Mouse (Mus musculus): ENCODE data around the gene Vasp.
"Not testable (repeated sequence)": the region's sequence is repeated elsewhere in the genome, so short reads cannot be mapped to it uniquely, and the experiment has no call there.

Vasp gene

DNA sequence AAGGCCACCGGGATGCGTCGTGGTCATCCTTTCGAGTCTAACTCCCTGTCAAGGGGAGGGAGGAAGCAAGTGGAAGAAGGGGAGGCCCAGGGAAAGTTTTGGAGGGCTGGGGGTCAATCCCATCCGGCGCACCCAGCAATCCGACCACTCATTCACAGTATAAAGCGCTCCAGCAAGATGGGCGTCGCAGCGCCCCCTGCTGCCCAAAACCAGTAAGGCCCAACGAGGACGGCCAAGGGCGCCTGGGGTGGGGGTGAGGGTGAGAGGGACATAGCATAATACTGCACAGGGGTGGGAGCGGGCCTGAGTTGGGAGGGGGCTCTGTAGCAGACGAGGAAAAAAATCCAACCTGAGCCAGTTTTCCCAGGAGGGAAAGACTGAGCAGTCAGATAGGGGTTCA lies 32.2 kb upstream of the Vasp start:
- peak; percentile 66 to 70 for DNase-seq (ENCODE audit: low spot score in 2 of 2)

DNA sequence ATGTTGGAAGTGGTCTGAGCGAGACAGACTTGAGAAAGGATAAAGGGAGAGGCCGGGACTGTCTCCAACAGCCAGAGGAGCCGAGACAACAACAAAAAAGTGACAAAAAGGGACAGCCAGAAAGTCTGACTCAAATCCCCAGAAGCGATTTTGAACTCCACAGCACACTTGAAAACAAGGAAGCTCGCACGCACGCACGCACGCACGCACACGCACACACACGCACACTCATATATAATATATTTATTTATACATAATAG lies 31.4 kb upstream of the Vasp start:
- no peak for DNase-seq (ENCODE audit: low spot score in 2 of 2)

DNA sequence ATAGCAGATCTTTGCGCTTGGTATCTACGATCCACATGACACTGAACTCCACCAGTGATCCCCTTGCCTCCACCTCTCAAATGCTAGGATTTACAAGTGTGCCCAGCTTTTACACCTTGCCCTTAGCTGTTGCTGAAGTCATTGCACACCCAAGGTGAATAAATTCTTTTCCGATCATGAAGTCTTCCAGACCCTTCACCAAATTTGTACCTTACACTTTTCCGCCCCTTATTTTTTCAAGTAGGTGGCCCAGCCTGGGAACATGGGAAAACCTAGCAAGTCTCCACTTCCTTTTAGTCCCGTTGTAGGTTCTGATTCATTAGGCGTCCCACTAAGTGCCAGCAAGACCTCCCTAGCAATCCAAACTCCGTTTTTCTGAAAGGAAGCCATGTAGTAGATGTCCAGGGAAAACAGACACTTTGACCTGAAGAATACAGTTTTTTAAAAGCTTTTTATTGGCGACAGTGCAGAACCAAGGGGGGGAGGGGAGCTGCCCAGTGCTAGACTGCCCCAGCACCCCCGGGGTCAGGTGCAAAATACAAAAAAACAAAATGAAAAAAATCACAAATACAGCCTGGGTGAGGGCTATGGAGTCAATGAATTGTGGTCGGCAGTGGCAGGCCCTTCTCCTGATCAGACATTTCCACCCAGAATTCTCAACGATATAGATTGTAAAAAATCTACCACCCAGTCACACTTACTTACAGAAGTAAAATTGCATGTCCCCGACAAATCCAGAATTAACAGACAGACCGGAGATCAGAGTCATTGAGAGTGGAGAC lies 30.8 kb upstream of the Vasp start:
- no peak for DNase-seq (ENCODE audit: low spot score in 2 of 2)

DNA sequence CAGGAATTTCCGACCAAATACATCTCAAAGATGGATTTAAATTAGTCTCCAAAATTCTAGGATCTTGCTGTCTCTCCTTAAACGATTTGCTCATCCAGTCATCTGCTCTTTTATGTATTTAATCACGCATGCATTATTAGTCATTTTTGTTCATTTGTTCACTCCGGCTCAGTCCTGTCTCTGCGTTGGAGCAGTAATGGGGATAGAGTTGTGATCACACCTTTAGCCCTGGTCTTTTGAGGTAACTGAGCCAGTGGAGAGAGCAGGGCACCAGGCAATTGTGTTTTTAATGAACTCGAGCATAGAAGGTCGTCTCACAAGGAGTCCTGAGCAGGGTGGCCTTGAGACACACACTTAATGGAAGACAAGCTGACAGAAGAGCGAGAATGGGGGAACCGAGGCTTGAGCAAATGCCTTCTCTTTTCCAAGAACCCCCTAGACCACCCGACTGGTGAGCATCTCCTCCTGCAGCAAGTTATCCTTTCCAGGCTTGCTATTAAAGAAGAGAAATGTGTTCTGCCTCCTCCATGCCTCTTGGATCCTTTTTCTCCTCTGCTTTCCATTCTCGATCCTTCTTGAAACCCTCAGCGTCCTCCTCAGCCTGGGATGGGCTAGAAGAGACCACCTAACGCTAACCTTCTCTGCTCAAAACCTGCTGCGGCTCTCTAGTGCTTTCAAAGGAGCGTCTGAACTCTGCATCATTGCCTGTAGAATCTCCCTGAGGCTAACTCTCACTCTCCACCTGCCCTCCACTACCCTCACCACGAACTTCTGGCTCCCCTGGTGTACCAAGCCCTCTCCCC lies 30.0 kb upstream of the Vasp start:
- DNase-seq (ENCODE audit: low spot score in 2 of 2), result no peak

DNA sequence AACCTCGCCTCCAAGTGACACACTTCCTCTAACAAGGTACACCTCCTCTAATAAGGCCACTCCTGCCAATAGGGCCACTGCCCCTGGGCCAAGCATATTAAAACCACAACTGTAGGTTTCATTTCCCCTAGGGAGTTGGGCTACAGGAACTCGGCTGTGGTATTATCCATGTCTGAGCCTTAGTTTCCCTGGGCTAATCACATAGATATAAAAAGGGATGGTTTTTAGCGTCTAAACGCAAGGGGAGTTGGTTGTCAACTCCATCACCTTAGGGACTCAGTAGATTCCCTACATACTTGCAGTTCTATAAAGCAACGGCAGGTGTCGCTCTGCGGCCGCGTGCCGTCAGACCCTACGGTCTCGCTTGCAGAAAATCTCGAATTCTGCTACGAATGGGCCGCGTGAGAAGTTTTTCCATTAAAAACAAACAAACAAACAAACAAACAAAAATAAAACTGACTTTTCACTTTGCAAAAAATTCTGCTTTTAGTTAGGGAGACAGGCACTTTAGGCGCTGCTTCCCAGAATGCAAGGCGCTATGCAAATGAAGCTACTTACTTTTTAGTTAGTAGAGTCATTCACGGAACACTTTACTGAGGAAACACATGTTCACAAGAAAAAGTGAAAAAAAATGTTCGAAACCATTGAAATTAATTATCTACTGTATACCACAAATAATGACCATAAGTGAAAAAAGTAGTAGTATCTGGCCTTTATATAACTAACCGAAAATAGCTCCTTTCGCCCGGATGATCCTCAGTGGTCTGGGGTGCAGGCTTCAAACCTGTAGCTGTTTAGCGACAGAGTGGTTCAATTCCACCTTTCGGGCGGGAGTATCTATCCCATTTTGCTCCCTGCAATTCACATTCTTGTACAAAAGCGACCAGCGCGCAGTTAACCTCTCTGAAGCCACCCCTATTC lies 29.1 kb upstream of the Vasp start:
- DNase-seq (ENCODE audit: low spot score in 2 of 2), result peak; percentile 75 to 82

DNA sequence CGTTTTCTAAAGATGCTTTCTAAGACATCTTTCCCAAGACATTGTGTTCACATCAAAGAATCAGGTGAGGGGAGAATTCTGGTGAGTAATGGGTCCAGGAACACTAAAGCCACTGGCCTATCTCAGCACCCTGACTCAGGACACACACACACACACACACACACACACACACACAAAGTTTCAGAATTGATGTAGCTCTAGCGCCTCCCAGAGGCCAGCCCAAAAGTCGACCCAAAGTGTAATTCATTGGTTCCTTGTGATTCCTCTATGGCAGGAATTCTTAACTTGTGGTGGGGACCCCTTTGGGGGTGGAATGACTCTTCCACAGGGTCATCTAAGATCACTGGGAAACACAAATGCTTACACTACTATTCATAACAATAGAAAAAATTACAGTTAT lies 27.6 kb upstream of the Vasp start:
- peak in 1 of 2 experiments; percentile 54 for DNase-seq (ENCODE audit: low spot score in 2 of 2)

DNA sequence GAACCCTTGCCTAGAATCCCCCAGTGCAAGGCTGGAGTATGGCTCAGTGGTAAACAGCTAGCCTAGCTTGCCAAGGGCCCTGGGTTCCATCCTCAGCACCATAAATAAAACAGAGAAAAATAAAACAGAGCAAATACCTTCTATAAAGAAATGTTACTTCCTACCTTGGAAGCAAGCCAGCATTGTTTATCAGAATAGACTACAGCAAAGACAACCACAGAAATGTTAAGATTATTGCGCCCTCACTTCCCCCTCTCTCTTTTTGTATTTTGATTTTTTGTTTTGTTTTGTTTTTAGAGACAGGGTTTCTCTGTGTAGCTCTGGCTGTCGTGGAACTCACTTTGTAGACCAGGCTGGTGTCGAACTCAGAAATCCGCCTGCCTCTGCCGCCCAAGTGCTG lies 26.2 kb upstream of the Vasp start:
- DNase-seq (ENCODE audit: low spot score in 2 of 2), result no peak

DNA sequence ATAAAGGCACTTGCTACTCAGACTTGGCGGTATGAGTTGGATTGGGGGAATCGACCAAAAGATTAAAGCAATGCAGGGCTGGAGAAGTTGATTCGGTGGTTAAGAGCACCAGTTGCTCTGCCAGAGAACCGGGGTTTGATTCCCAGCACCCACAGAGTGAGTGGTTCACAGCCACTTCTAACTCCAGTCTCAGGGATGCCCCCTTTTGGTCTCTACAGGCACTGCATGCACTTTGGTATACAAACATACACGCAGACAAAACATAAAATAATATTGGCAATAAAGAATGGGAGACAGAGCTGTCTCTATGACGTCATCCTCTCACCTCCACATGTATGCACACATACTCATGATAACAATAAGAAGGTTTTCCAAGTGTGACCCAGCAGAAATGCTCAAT lies 25.4 kb upstream of the Vasp start:
- no peak for DNase-seq (ENCODE audit: low spot score in 2 of 2)

DNA sequence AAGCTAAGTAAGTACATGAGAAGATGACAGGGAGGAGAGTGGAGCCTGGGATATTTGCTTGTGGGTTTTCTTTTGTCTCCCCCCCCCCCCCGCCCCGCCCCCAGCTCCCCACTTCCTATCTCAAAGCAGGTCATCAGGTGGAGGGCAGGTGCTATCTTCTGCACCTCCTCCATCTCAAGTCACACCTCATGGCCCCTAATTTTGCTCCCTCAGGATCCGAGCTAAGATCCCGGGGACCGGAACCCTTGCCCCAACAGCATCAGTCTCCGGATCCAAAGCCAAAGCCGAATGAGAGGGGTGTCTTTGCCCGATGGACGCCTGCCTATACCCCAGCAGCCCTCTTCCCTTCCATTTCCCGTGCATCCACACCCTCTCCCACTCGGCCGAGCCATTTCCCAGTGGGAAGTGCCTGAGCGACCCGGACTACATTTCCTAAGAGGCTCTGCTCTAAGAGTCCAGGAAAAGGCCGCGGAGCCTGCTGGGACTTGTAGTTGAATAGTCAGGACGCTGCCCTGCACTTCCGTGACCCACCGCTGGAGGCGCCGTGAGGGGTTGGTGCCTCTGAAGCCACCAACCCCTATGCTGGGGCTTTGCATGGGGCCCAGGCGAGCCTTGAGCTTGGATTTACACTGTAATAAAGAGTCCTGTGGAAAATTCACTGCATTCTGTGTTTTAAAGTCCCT lies 24.0 kb upstream of the Vasp start:
- peak; percentile 97 to 98 for DNase-seq (ENCODE audit: low spot score in 2 of 2)

DNA sequence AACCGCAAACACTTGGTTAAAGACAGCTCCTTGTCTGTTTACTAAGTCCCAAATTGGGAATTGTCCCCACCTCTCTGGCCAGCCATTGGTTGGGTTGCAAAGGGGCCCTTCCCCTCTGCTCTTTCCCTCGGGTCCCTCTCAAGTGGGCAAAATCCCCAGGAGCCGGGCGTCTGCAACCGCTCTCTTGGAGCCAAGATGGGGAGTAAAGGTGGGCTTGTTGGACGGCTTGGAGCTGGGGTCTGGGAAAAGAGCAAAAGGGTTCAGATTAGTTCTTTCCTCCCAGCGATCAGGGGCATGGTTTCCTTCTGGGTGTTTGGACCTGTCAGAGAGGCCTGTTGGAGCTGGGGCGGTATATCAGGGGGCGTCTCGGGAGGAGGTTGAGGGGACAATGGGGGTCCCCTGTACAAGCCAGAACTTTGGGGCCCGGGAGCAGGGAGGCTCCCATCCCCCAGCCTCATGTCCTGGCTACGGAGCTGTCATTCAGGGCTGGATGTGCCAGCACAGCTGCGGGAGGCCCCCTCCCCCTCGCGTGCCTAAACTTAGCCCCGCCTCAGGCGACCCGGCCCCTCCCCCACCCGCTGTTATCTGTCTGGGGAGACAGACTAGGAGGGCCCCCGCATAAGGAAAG lies 19.5 kb upstream of the Vasp start:
- no peak for DNase-seq (ENCODE audit: low spot score in 2 of 2)

DNA sequence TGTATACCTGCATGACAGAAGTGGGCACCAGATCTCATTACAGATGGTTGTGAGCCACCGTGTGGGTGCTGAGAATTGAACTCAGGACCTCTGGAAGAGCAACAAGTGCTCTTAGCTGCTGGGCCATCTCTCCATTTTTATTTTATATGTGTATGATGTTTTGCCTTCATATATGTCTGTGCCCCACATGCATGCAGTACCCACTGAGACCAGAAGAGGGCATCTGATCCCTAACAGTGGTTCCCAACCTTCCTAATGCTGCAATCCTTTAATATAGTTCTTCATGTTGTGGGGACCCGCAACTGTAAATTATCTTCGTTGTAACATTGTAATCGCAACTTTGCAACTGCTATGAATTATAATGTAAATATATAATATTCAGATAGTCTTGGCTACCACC lies 13.1 kb upstream of the Vasp start:
- peak in 1 of 2 experiments; percentile 63 for DNase-seq (ENCODE audit: low spot score in 2 of 2)

DNA sequence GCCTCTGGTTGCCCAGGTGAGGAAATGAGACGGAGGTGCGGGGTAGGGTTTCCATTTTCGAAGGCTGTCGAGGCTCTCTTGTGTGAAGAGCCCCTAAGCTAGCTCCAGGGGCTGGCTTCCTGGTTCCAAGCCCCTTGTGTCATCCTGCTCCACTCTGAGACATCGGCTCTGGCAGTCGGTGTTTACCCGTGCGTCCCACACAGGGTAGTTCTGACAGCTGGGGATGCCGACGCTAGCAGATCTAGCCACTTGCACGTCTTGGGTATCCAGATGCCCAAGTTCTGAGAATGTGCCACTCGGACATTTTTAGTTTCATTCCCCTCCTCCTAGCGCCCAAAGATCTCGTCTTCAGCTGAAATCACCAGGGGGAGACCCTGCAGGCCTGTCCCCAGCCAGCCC lies 11.8 kb upstream of the Vasp start:
- peak in 1 of 2 experiments; percentile 54 for DNase-seq (ENCODE audit: low spot score in 2 of 2)

DNA sequence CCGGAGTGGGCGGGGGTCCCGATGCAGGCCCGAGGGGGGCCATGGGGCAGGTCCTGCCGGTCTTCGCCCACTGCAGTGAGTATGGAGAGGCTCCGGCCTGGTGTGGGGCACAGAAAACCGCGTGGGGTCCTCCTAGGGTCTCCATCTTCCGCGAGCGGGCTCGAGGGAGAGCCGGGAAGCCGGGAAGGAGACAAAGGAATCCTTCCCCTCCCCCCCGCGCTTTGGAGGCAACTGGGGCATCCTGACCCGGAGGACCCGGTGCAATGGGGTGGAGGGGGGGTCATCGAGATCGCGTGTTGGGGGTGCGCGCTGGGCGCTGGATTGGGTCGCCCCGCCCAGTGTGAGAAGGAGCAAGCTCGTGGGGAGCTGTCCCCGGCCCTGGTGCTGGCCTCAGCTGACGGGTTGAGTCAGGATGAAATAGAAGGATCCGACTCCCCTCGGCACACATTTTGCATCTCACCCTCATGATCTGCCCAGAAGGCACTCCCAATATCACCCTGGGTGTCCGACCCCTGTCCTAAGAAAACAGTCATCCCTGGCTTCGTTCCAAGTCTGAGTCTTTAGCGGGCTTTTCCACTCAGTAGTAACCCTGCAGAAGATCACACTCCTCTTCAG lies 11.3 kb upstream of the Vasp start:
- peak in 1 of 2 experiments; percentile 49 for DNase-seq (ENCODE audit: low spot score in 2 of 2)

DNA sequence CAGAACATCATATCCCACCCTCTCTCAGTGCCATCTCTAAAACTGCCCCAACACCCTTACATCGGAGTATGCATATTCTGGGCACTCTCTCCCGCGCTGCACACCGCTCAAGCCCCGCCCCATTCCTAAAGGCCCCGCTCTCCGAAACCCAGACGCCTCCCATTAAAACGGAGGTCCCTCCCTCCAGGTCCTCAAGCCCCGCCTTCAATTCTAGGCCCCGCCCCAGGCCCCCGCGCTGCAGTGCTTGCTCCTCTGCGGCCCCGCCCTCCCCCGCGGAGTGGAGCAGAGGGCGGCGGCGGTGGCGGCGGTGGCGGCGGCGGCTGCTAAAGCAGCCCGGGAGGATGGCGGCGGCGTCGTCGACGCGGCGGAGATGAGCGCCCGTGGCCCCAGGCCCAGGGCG lies 10.8 kb upstream of the Vasp start, which contains the start of gene Rtn2:
TSS of gene Rtn2 (plus strand) at position 240 of the 400 bp plus-strand sequence.
- DNase-seq (ENCODE audit: low spot score in 2 of 2), result peak; percentile 74 to 78

DNA sequence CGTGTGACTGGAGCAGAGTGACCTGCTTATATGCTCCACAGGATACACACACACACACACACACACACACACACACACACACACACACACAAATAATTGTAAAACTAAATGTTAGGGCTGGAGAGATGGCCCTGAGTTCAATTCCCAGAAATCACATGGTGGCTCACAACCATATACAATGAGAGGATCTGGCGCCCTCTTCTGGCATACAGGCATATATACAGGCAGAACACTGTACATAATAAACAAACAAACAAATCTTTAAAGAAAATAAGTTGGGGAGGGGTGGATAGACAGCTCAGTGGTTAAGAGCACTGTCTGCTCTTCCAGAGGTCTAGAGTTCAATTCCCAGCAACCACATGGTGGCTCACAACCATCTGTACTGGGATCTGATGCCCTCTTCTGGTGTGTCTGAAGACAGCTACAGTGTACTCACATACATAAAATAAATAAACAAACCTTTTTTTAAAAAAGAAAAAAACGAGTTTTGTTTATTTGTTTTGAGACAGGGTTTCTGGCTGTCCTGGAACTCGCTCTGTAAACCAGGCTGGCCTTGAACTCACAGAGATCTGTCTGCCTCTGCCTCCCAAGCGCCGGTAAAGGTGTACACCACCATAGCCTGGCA lies 10.2 kb upstream of the Vasp start:
- DNase-seq (ENCODE audit: low spot score in 2 of 2), result not testable (repeated sequence)

DNA sequence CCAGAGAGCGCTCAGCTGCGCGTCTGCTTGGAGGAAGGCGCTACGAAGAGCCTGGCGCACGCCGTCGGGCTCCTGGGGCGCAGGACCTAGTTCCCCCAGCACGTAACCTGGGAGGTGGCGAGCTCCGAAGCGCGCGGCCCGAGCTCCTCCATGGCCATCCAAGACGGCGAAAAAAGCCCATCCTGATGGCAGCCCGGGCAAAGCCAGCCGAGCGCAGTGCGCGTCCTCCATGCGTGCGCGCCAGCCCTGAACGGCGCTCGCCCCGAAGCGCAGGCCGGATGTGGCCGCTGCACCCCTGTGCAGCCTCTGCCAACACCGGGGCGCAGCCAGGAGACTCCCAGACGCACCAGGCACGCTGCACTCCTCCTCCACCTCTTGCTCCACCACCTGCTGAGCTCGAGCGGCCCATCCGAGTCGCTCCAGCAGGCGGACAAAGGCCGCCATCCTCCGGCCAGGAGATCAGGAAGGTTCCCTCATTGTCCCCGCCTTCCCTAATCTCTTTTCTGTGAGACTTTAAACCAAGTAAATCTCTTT lies 8.0 kb upstream of the Vasp start, which contains the start of gene Ppm1n:
TSS of gene Ppm1n (minus strand) at position 484 of the 534 bp plus-strand sequence.
- DNase-seq (ENCODE audit: low spot score in 2 of 2), result no peak

DNA sequence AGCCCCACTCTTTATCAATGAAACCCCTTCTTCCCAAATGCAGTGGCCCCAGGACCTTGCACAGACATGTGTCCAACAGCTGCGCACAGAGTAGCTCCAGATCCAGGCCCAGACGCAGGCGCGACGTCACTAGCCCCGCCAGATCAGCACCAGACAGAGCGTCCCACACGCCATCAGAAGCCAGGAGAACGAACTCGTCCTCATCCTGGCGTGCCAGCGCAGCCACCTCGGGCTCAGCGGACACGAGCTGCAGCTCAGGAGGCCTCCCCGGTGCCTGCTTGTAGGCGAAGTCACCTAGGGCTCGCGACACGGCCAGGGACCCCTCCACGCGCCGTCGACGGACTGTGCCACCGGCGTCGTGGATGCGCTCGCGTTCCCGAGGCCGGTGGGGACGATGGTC lies 7.4 kb upstream of the Vasp start:
- DNase-seq (ENCODE audit: low spot score in 2 of 2), result no peak

DNA sequence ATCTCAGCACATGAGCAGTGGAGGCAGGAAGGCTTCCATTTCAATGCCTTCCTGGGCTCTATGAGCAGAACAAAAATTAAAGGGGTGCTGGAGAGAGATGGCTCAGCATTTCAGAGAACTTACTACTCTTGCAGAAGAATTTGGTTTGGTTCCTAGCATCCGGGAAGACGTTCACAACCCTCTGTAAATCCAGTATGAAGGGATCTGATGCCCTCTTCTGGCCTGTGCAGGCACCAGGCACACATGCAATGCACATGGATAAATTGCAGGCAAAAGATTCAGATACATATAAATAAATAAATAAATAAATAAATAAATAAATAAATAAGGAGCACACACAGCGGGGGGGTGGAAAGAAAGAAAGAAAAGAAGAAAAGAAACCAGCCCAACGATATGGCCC lies 4.6 kb upstream of the Vasp start:
- no peak for DNase-seq (ENCODE audit: low spot score in 2 of 2)

DNA sequence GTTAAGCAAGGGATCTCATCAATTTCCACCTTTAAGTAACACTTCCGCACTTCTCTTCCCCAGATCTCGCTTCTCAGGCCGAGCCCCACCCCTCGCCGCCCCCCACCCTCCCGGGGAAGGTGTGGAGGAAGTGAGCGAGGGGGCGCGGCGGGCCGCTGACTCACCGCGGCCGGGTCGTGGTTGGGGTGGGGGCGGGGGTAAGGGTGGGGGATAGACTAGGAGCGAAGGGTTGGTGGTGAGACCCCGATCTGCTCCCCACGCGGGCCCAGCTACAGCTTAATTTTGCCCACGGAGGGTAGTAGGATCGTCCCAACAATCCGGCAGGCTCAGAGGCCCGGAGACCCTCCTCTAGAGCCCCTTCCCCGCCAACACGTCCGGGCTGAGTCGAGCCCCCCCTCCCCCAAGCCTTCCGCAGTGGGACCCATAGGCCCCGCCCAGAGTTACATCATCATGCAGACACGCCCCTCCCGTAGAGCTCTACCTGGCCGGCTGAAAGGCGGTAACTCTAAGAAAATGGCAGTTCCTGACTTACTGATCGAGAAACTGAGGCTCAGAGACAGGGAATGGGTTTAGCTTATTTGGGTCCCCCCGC lies 652 bp upstream of the Vasp start:
- DNase-seq (ENCODE audit: low spot score in 2 of 2), result no peak
